Mouse (Mus musculus): ENCODE measurements around the gene Cnnm1. TPM values are rescaled to one million over a fixed set of nuclear protein-coding genes. Genes with fewer than 3 reads are reported as not detected.

Gene Cnnm1
- polyA plus RNA-seq, 1 experiment from 2014 or later = 0.12 TPM

DNA sequence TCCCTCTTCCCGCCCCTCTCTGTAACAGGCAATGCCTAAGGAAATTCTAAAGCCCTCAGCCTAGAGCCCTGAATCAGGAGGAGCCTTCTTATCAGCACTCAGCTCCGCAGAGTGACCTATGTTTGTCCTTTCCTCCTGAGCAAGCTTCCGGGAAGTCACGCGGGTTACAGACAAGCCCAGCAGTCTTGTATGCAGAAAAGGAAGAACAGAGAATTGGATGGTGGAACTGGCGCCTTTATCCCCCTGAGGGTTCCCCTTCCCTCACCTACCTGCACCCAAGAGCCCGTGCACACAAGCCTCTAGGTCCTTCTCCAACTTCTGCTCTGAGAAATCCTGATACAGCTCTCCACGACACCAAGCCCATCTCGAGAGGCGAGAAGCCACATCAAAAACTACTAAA, 80.2 kb downstream of the Cnnm1 start:
- H3K27ac ChIP-seq (ENCODE audit: low read length) = 0 out of 2 replicates have a peak overlapping the region, but pooled peaks have one; percentile 18
- H3K9me3 ChIP-seq (replicated peaks; ENCODE audit: control insufficient read depth, low read length) = no peaks in the 10 kb centered on the region
- no peak overlapping the region; the same call in 1 of the 2 replicates for H3K9ac ChIP-seq (ENCODE audit: low read depth, low read length)
- no peak for ATAC-seq (ENCODE audit: low read depth)
- WGBS (ENCODE audit: insufficient replicate concordance) = 26% methylated on average over 10 of the region's 10 CpGs
- no peaks in the 10 kb centered on the region for H3K36me3 ChIP-seq (ENCODE audit: control insufficient read depth, insufficient read depth)
- peak overlapping the region; percentile 10; the same call in 1 of the 2 replicates for H3K4me2 ChIP-seq (ENCODE audit: low read depth, low read length)
- no peak overlapping the region for H3K4me3 ChIP-seq (ENCODE audit: low read depth, low read length)
- H3K4me1 ChIP-seq (ENCODE audit: control insufficient read depth, low read depth, low read length) = peaks cover 35% of the 10 kb centered on the region
- no peaks in the 10 kb centered on the region for H3K27me3 ChIP-seq (ENCODE audit: control insufficient read depth, insufficient read depth, low read depth, low read length)

DNA sequence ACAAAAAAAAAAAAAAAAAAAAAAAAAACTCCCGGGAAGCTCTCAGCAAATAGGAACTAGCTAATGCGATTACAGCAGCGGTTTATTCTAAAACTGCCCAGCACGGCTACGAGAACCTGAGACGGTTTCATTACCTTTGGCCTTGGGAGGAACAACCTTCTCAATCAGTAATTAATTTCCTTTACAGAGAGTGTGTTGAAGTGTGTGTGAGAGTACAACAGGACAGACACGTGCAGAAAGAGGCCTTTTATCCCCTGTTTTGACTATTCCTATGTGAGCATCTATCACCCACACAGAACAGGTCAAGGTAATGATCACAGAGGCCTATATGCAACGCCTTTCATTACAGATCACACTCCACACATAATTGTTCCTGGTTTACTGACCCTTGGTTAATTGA, 81.1 kb downstream of the Cnnm1 start:
- WGBS (ENCODE audit: insufficient replicate concordance) = 62% methylated on average over 8 of the region's 8 CpGs
- Histone ChIP-seq H3K27me3 (ENCODE audit: control insufficient read depth, insufficient read depth, low read depth, low read length) (no peaks in the 10 kb centered on the region), H3K9ac (ENCODE audit: low read depth, low read length) (no peak overlapping the region), H3K9me3 (replicated peaks; ENCODE audit: control insufficient read depth, low read length) (no peaks in the 10 kb centered on the region), H3K4me3 (ENCODE audit: low read depth, low read length) (no peak overlapping the region), H3K4me2 (ENCODE audit: low read depth, low read length) (no peak overlapping the region), H3K36me3 (ENCODE audit: control insufficient read depth, insufficient read depth) (no peaks in the 10 kb centered on the region), H3K27ac (ENCODE audit: low read length) (no peak overlapping the region), H3K4me1 (ENCODE audit: control insufficient read depth, low read depth, low read length) (peaks cover 27% of the 10 kb centered on the region)
- ATAC-seq (ENCODE audit: low read depth) = no peak

DNA sequence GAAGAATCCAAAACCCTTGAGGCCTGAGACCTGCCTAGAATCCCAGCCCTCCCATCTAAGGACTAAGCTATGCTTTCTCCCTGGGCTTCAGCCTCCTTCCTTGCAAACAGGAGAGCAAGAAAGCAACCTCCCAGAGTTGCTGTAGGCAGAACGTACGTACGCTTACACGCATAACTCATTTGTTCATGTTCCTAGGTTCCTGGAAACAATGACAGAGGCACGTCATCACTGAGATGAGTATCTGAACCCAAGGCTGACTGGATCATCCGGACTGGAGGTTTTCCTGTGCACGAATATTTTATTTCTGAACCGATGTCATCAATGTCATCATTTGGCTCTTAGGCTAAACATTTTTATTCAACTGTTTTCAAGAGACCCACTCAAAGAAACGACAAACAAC, 81.8 kb downstream of the Cnnm1 start:
- Histone ChIP-seq H3K36me3 (ENCODE audit: control insufficient read depth, insufficient read depth) (no peaks in the 10 kb centered on the region), H3K9me3 (replicated peaks; ENCODE audit: control insufficient read depth, low read length) (no peaks in the 10 kb centered on the region), H3K27ac (ENCODE audit: low read length) (no peak overlapping the region), H3K27me3 (ENCODE audit: control insufficient read depth, insufficient read depth, low read depth, low read length) (no peaks in the 10 kb centered on the region), H3K4me1 (ENCODE audit: control insufficient read depth, low read depth, low read length) (peaks cover 23% of the 10 kb centered on the region), H3K4me2 (ENCODE audit: low read depth, low read length) (no peak overlapping the region), H3K4me3 (ENCODE audit: low read depth, low read length) (no peak overlapping the region), H3K9ac (ENCODE audit: low read depth, low read length) (no peak overlapping the region)
- WGBS (ENCODE audit: insufficient replicate concordance) = 78% methylated on average over 9 of the region's 9 CpGs
- no peak for ATAC-seq (ENCODE audit: low read depth)

DNA sequence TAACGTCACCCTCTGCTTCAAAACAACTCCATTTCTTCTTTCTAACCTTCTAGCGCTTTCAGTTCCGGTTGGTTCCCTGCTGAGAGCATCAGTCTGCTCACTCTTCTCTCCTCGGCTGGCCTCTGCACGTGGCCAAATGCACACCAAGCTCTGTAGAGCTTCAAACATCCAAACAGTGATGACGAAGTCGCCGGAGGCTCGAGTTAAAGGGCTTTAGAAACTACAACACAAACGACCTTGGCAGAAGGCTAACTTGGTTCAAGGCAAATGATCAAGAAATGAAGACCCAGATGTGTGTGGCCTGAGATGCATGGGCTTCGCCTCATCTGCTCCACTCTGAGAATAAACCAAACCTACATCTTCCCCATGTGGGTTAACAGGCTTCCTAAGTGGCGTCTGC, 83.3 kb downstream of the Cnnm1 start:
- H3K27ac ChIP-seq (ENCODE audit: low read length) = peak overlapping the region; percentile 54
- ATAC-seq (ENCODE audit: low read depth) = no peak
- 3% methylated on average over 12 of the region's 12 CpGs for WGBS (ENCODE audit: insufficient replicate concordance)
- no peaks in the 10 kb centered on the region for H3K36me3 ChIP-seq (ENCODE audit: control insufficient read depth, insufficient read depth)
- peak overlapping the region; percentile 71 for H3K9ac ChIP-seq (ENCODE audit: low read depth, low read length)
- H3K9me3 ChIP-seq (replicated peaks; ENCODE audit: control insufficient read depth, low read length) = no peaks in the 10 kb centered on the region
- H3K27me3 ChIP-seq (ENCODE audit: control insufficient read depth, insufficient read depth, low read depth, low read length) = no peaks in the 10 kb centered on the region
- H3K4me3 ChIP-seq (ENCODE audit: low read depth, low read length) = peak overlapping the region; percentile 73
- peaks cover 23% of the 10 kb centered on the region for H3K4me1 ChIP-seq (ENCODE audit: control insufficient read depth, low read depth, low read length)
- H3K4me2 ChIP-seq (ENCODE audit: low read depth, low read length) = peak overlapping the region; percentile 92

DNA sequence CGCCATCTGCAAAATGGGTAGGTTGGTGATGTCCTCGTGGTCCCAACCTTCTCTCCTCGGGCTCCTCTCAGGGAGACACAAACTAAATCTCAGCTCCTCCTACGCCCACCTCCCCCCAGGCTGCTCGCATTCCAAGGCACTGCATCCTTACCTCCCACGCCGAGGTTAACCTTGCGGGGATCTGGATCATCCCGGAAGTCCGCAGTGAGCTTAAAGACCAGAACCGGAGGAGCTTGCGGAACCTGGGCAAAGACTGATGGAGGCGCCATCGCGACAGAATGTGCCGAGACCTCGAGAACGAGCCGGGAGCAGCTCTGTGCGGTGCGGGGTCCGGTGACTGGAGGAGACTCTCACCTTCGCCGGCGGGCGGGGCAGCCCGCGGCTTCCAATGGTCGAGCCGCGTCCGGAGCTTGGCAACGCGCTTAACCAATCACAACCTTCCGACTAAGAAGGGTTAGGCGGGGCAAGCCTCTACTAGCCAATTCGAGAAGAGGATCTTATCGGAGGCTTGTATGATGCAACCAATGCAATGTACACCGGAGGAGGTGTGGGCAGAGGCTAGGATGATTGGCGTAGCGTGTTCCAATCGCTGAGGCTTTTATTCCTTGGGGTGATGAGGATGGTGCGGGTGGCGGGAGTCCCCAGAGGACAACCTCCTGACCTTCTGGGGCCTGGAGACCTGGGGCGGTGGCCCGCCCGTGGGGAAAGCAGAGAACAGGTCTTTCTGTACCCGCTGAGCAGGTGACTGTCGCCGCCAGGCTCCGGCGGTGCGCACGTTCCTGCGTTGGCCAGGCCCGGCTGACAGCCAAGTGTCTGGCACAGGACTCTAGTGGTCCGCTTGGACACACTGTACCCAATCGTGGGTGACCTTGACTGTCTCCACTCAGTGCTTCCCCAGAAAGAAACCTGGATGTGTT, 84.2 kb downstream of the Cnnm1 start, which contains the start of gene Got1:
Gene Got1 (minus strand): TSS at position 419 of the 917 bp plus-strand sequence.
- Histone ChIP-seq H3K36me3 (ENCODE audit: control insufficient read depth, insufficient read depth) (no peaks in the 10 kb centered on the region), H3K4me1 (ENCODE audit: control insufficient read depth, low read depth, low read length) (peaks cover 23% of the 10 kb centered on the region), H3K27ac (ENCODE audit: low read length) (peak within 1 kb of the TSS; percentile 69), H3K4me3 (ENCODE audit: low read depth, low read length) (peak within 1 kb of the TSS; percentile 73), H3K9me3 (replicated peaks; ENCODE audit: control insufficient read depth, low read length) (no peaks in the 10 kb centered on the region), H3K9ac (ENCODE audit: low read depth, low read length) (peak within 1 kb of the TSS; percentile 71), H3K27me3 (ENCODE audit: control insufficient read depth, insufficient read depth, low read depth, low read length) (no peaks in the 10 kb centered on the region), H3K4me2 (ENCODE audit: low read depth, low read length) (peak within 1 kb of the TSS; percentile 92)
- ATAC-seq (ENCODE audit: low read depth) = peak; percentile 99
- WGBS (ENCODE audit: insufficient replicate concordance) = under 1% methylated on average over 58 of the region's 58 CpGs

DNA sequence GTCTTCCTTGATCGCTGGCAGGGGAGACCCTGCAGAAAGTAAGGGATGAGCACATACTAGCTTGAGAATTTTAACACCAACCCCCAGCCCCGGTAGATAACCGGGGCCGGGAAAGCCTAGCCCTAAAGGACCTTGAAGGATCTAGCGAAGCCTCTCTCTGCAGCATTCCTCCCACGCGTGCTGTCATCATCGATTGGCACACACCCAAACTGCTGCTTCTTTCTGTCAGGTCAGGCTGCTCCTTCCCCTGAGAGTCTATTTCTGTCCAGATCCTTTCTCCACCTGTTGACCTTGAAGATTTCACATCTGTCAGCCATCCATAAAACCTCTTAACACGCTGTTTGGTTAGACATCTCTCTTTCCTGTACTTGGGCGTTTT, 84.9 kb downstream of the Cnnm1 start:
- Histone ChIP-seq H3K27me3 (ENCODE audit: control insufficient read depth, insufficient read depth, low read depth, low read length) (no peaks in the 10 kb centered on the region), H3K4me3 (ENCODE audit: low read depth, low read length) (peak overlapping the region; percentile 73), H3K9ac (ENCODE audit: low read depth, low read length) (peak overlapping the region; percentile 71), H3K4me1 (ENCODE audit: control insufficient read depth, low read depth, low read length) (peaks cover 23% of the 10 kb centered on the region), H3K9me3 (replicated peaks; ENCODE audit: control insufficient read depth, low read length) (no peaks in the 10 kb centered on the region), H3K4me2 (ENCODE audit: low read depth, low read length) (peak overlapping the region; percentile 92), H3K27ac (ENCODE audit: low read length) (peak overlapping the region; percentile 69), H3K36me3 (ENCODE audit: control insufficient read depth, insufficient read depth) (no peaks in the 10 kb centered on the region)
- ATAC-seq (ENCODE audit: low read depth) = no peak
- 13% methylated on average over 10 of the region's 10 CpGs for WGBS (ENCODE audit: insufficient replicate concordance)

DNA sequence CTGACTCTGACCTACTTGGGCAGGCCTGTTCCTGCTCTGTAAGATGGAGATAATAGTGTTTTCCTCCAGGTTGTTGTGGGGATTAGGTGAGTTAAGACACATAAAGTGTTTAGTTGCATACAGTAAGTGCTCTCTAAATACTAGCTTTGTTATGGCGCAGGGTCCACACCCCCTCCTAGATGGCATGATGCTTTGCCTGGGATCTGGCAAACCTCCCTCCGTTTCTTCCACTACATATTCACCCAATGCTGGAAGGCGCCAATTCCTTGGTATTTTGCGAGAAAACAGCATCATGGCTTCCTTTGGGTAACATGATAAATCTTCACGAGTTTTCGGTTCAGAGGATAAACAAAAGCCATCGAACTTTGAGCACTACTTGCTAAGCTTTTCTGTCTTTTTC, 85.3 kb downstream of the Cnnm1 start:
- H3K4me2 ChIP-seq (ENCODE audit: low read depth, low read length) = peak overlapping the region; percentile 92
- H3K9ac ChIP-seq (ENCODE audit: low read depth, low read length) = no peak overlapping the region
- no peaks in the 10 kb centered on the region for H3K36me3 ChIP-seq (ENCODE audit: control insufficient read depth, insufficient read depth)
- 79% methylated on average over 7 of the region's 7 CpGs for WGBS (ENCODE audit: insufficient replicate concordance)
- H3K4me3 ChIP-seq (ENCODE audit: low read depth, low read length) = no peak overlapping the region
- peaks cover 20% of the 10 kb centered on the region for H3K4me1 ChIP-seq (ENCODE audit: control insufficient read depth, low read depth, low read length)
- ATAC-seq (ENCODE audit: low read depth) = no peak
- H3K27me3 ChIP-seq (ENCODE audit: control insufficient read depth, insufficient read depth, low read depth, low read length) = no peaks in the 10 kb centered on the region
- H3K9me3 ChIP-seq (replicated peaks; ENCODE audit: control insufficient read depth, low read length) = no peaks in the 10 kb centered on the region
- no peak overlapping the region for H3K27ac ChIP-seq (ENCODE audit: low read length)

DNA sequence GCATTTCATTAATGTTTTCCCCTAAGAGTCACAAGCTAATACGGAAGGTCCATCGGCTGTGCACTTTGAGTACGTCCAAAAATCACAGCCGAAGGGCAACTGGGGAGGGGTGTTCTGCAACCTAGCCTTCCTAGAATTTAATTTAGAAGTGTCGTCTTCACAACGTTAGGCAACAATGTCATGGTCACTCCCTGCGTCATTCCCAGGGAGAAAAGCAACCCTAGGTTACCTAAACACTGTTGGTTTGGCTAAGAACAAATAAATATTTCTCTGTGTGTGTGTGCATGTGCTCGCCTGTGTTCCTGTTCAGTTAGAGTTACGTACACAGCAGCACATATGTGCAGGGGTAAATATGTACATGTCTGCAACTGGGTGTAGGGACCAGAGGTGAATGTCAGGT, 85.8 kb downstream of the Cnnm1 start:
- no peak for ATAC-seq (ENCODE audit: low read depth)

DNA sequence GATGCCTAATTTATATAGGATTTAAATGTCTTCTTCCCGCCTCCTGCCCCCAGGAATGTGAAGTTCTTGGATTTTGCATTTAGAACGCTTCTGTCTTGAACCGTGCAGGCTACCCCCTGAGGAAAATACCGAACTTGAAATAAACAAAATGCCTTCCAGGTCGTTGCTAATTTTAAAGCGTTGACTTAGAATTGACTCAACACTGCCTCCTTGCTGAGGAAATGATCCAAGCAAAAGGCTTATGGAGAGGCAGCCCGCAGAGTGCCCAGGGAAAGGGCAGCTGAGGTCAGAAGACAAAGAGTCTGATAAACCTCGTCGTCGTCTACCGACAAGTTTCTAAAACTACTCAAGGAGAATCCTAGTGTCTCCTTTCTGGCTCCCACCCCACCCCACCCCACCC, 86.9 kb downstream of the Cnnm1 start:
- no peaks in the 10 kb centered on the region for H3K9me3 ChIP-seq (replicated peaks; ENCODE audit: control insufficient read depth, low read length)
- 14% methylated on average over 11 of the region's 11 CpGs for WGBS (ENCODE audit: insufficient replicate concordance)

More for the DNA sequence above, 85.8 kb downstream of the Cnnm1 start:
- Histone ChIP-seq H3K4me1 (ENCODE audit: control insufficient read depth, low read depth, low read length) (peaks cover 16% of the 10 kb centered on the region), H3K4me3 (ENCODE audit: low read depth, low read length) (no peak overlapping the region), H3K27me3 (ENCODE audit: control insufficient read depth, insufficient read depth, low read depth, low read length) (no peaks in the 10 kb centered on the region), H3K9ac (ENCODE audit: low read depth, low read length) (no peak overlapping the region), H3K4me2 (ENCODE audit: low read depth, low read length) (no peak overlapping the region), H3K36me3 (ENCODE audit: control insufficient read depth, insufficient read depth) (no peaks in the 10 kb centered on the region), H3K9me3 (replicated peaks; ENCODE audit: control insufficient read depth, low read length) (no peaks in the 10 kb centered on the region), H3K27ac (ENCODE audit: low read length) (no peak overlapping the region)
- whole genome bisulfite sequencing (ENCODE audit: insufficient replicate concordance) = 77% methylated on average over 9 of the region's 9 CpGs

More for the DNA sequence above, 86.9 kb downstream of the Cnnm1 start:
- Histone ChIP-seq H3K4me2 (ENCODE audit: low read depth, low read length) (no peak overlapping the region), H3K36me3 (ENCODE audit: control insufficient read depth, insufficient read depth) (no peaks in the 10 kb centered on the region), H3K27me3 (ENCODE audit: control insufficient read depth, insufficient read depth, low read depth, low read length) (no peaks in the 10 kb centered on the region), H3K27ac (ENCODE audit: low read length) (no peak overlapping the region), H3K4me3 (ENCODE audit: low read depth, low read length) (no peak overlapping the region), H3K9ac (ENCODE audit: low read depth, low read length) (no peak overlapping the region), H3K4me1 (ENCODE audit: control insufficient read depth, low read depth, low read length) (peaks cover 13% of the 10 kb centered on the region)
- no peak for ATAC-seq (ENCODE audit: low read depth)

Data from liver, embryonic 16.5 days (tissue).